Mouse (Mus musculus) large intestine, adult 2 months (tissue): ENCODE results near the gene Mapk11. TPM values are rescaled to one million over a fixed set of nuclear protein-coding genes. Genes with fewer than 3 reads are reported as not detected.

Experiments used
- DNase-seq: peaks from one replicate; pipeline ENCODE4 v3.0.0-alpha.2; 2012; ENCODE audit warnings: low read depth, low spot score
- WGBS: fragments of 180-500 bp; shearing (Covaris S2); methylation state at CpG from one replicate; pipeline ENCODE4 v1.1.7; 2018; 5-methylcytosine and 5-hydroxymethylcytosine counted together
- polyA plus RNA-seq: library from polyadenylated mRNA; depleted of rRNA; stranded (reverse); fragments of >200 nt; gene quantifications from 2 replicates; pipeline ENCODE4 v1.2.3, GENCODE M21; 2012

Gene Mapk11
- polyA plus RNA-seq, 1 experiment, result 4.4 TPM

GRCm38 (mm10) chr15:89175411-89176155 lies 26.2 kb upstream of the Mapk11 start:
- 43% methylated on average over 13 of the region's 13 CpGs for WGBS
- no peak for DNase-seq

- 50% methylated on average over 11 of the region's 11 CpGs for WGBS
- no peak for DNase-seq
These were observed 25.5 kb upstream of the Mapk11 start for GRCm38 (mm10) chr15:89174889-89175339.

DNA sequence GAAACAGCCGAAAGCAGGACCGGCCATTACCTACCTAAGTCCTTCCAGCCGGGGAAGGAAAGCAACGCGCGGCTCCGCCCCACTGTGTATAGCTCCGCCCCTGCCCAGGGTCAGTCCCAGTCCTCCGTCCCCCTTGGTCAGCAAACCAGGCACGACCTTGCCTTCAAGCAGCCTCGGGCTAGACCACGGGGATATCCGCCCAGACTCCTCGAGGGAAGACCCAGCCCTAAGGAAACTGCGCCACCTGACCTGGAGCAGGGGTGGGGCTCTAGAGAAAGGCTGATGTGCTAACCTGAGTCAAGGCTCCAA lies 24.4 kb upstream of the Mapk11 start:
- WGBS, result 3% methylated on average over 15 of the region's 15 CpGs
- no peak for DNase-seq

GRCm38 (mm10) chr15:89173024-89173905 lies 23.8 kb upstream of the Mapk11 start:
- no peak for DNase-seq
- under 1% methylated on average over 65 of the region's 65 CpGs for WGBS

DNA sequence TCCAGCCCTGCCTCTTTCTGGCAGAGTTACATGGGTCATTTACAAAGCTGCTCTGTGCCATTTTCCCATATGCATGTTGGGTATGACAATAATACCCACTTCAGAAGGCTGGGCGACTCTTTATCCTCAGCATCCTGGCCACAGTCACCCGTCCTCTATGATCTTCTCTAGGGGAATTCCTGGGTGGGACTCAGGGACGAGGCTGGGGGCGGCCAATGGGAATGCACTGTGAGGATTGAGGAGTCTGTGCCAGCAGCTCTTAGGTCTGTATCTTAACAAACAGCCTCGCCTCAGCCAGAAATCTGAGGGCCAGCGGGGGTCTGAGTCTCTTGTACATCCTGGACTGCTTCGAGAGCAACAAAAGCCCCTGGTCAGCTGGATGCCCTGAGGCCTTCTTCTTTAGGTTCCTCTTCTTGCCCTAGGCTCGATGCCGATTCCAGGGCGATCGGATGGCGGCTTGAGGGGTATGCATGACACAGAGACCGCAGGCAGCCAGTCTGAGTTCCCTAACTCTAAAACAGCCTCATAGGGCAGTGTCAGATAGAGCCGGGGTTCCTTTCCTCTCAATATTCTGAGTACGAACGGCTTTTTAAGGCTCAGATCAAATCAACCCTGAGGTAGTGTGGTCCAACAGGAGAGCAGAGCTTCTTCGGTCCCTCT lies 23.0 kb upstream of the Mapk11 start:
- no peak for DNase-seq
- WGBS, result 55% methylated on average over 17 of the region's 17 CpGs

DNA sequence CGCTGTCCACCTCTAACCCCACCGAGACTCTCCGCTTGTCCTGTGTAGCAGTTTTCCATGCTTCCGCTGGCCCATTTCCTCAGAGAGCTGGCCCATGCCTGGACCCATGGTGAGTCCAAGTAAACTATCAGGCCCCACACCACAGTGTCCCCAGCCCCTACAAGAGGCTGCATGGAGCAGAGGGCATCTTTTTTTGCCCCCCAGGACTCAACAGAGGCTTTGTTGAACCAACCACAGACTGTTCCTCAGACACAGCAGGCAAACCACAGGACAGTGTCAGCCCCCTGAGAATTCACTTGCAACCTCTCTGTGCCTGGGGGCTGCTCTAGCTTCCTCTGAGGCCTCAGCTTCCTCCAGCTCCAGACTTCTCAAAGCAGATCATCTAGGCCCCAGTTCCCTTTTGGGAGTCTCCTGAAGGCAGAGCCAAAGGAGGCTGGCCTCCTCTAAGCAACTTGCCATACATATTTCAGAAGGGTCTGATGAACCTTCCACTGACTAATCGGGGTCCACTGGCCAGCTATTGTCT lies 22.2 kb upstream of the Mapk11 start:
- 89% methylated on average over 5 of the region's 5 CpGs for WGBS
- no peak for DNase-seq

GRCm38 (mm10) chr15:89170102-89170501 lies 20.7 kb upstream of the Mapk11 start:
- 18% methylated on average over 3 of the region's 3 CpGs for WGBS
- DNase-seq, result no peak

GRCm38 (mm10) chr15:89169431-89169830 lies 20.0 kb upstream of the Mapk11 start:
- WGBS, result 27% methylated on average over 10 of the region's 10 CpGs
- DNase-seq, result no peak

- 63% methylated on average over 10 of the region's 10 CpGs for WGBS
- DNase-seq, result no peak
These were observed 19.5 kb upstream of the Mapk11 start for GRCm38 (mm10) chr15:89168922-89169321.

DNA sequence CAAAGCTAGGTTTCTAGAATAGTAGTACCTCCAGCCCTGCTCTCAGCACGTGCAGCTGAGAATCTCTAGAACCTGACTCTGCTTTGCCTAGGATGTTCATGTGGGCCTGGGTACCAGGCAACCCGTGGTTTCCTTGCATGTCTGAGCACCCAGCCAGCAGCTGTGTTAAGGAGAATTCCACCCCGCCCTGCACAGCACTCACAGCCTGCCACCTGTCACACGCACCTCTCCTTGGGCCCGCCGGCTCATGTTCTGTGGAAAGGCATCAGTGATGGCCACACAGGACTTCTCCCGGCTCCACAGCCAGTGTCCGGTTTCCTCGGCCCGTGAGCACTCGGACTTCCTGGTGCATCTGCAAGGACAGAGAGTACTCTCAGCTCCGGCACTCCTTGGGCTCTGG lies 16.1 kb upstream of the Mapk11 start:
- DNase-seq, result no peak
- WGBS, result 93% methylated on average over 12 of the region's 12 CpGs

GRCm38 (mm10) chr15:89161397-89161796 lies 12.0 kb upstream of the Mapk11 start:
- 51% methylated on average over 9 of the region's 9 CpGs for WGBS
- DNase-seq, result no peak

GRCm38 (mm10) chr15:89158516-89158915 lies 9.1 kb upstream of the Mapk11 start:
- DNase-seq, result no peak
- WGBS, result 93% methylated on average over 16 of the region's 16 CpGs

DNA sequence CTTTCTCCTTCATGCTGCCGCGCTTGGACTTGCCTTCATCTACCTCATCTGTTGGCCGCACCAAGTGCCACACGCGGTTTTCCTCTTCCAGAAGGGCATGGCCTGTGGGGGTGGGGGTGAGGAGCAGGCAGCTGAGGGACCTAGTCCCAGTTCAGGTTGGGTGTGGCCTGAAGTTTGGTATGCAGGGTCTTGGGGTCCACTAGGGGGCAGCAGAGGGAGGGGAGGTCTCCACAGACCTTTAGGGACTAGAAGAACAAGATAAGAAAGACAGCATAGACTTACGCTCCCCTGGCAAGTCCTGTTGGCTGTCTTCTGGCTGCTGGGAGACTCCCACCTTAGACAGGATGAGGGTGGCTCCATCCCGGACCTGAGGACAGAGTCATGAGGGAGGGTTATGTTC lies 8.5 kb upstream of the Mapk11 start:
- WGBS, result 63% methylated on average over 7 of the region's 7 CpGs
- DNase-seq, result no peak

GRCm38 (mm10) chr15:89152312-89152711 lies 2.9 kb upstream of the Mapk11 start:
- DNase-seq, result no peak

DNA sequence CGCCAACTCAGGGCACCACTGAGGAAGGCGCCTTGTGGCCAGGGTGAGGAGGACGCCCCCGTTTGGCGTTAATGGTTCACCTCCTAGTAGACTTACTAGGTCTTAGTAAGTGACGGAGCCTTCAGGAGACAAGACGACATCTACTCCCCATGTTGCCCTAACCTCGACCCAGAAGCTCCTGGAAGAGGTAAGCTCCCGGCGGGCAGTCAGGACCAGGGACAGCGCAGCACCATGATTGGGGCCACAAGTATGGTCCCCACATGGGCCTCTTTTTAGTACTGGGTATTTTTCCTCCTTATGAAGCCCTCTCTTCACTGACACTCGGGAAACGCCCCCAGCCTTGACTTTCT lies 588 bp upstream of the Mapk11 start:
- no peak for DNase-seq
- WGBS, result 6% methylated on average over 13 of the region's 13 CpGs

DNA sequence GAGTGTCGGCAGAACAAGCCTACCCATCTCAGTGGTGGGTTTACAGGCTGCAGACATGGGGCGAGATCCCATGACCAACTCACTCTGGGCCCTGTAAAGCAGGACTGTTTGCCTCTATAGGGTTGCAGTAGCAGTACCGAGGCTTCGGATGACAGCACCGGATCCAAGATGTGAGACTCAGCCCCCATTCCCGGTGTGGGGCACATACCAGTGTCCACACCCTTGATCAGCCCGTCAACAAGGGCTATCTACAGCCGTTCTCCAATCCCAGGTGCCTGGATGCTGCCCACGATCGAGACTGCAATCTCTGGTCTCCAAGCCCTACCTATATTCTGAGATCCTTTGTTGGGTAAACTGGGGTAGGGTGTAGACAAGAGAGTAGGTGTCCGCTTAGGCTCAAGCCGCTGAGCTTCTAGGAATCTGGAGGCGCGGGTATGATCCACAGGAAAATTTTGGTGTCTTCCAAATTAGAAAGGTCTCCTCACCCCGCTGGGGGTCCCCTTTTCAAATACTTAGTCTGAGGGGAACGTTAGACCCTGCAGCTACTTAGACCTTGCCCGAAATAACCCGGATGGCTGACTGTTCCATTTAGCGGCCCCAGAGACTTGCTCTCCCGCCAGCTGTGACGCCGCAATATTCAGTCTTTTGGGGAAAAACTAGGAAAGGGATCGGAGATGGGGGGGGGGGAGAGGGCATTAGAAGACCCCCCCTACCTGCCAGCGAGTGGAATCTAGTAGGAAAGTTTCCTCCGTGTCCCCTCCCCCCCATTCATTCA lies 745 bp downstream of the Mapk11 start:
- DNase-seq, result no peak
- 12% methylated on average over 25 of the region's 25 CpGs for WGBS

DNA sequence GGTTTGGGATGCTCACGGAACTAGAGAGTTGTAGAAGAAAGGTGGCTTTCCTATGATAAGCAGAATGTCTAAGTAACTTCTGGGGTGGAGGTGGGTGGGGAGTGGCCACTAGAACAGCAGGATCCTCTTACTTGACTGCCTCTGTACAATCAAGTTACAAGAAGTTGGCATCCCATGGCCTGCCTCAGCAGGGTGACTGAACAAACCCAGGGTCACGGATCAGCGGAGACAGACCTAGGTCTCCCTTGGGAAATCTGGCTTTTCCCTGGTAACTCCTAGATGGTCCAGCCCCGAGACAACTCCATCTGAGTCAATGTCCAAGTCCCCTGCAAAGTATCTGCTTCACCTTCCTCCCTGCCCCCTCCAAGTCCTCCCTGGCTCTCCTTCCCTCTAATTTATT lies 1.5 kb downstream of the Mapk11 start:
- DNase-seq, result no peak
- 62% methylated on average over 4 of the region's 4 CpGs for WGBS

DNA sequence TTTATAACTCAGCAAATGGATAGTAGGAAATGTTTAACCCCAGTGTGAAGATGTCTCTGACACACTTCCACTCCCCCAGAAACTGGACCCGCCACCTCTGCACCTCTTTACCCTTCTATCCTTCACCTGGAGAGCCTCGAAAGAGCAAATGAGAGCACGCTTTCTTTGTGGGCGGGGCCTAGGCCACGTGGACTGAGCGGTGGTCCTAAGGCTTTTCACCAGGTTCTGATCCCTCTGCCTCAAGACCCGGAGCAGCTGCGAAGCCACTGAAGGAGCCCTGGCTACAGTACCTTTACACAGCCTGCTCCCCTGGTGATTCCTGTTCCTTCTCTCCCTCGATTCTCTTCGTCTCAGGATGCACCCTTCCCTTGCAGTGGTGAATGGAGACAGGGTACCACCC lies 2.0 kb downstream of the Mapk11 start:
- WGBS, result 24% methylated on average over 10 of the region's 10 CpGs
- no peak for DNase-seq

DNA sequence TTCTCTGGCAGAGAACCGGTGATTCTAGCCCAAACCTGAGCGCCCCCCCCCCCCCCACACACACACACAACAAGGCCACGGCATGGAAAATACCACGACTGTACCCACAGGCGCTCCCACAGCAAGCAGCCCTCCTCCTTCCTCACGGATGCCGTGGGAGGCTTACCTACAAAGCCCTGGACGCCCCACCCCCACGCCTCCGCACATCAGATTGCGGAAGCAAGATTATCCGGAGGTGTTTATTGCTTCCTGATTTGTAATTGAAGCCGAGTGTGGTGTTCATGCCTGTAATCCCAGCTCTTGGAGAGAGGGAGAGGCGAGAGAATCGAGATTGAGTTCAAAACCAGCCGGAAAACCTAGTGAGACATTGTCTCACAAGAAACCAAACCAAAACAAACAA lies 2.4 kb downstream of the Mapk11 start:
- DNase-seq, result no peak
- WGBS, result 2% methylated on average over 16 of the region's 16 CpGs

GRCm38 (mm10) chr15:89146537-89146936 lies 2.9 kb downstream of the Mapk11 start:
- no peak for DNase-seq
- 3% methylated on average over 27 of the region's 27 CpGs for WGBS
